Mouse (Mus musculus) forebrain, embryonic 14.5 days (tissue): ENCODE measurements around the gene Trpm1. TPM values are rescaled to one million over a fixed set of nuclear protein-coding genes. Genes with fewer than 3 reads are reported as not detected.
A peak's percentile ranks its signal among the peaks of the same experiment; 100 is the strongest.

Experiments used
- ATAC-seq: fragments of 200-750 bp; cut with Nextera tagmentation; 2 replicates; pipeline ENCODE4 v1.8.0; 2017; ENCODE audit warnings: mild to moderate bottlenecking, moderate library complexity
- DNase-seq: peaks from one replicate; pipeline ENCODE4 v3.0.0-alpha.2; 2015; ENCODE audit warnings: low spot score
- H3K27ac ChIP-seq: fragments of 300-500 bp; sonication (generic); 2 replicates; pipeline ENCODE4 v1.5.1; 2014; ENCODE audit warnings: low read depth, mild to moderate bottlenecking, control low read depth, low read length, moderate library complexity
- H3K27me3 ChIP-seq: fragments of 300-500 bp; sonication (generic); replicated peaks from 2 replicates; pipeline ENCODE4 v1.6.1; 2014; ENCODE audit warnings: low read length, control low read depth, mixed read lengths; ENCODE audit not compliant: control insufficient read depth, insufficient read depth
- H3K36me3 ChIP-seq: fragments of 300-500 bp; sonication (generic); 2 replicates; pipeline ENCODE4 v1.6.1; 2014; ENCODE audit warnings: low read length, control low read depth; ENCODE audit not compliant: control insufficient read depth, insufficient read depth
- H3K4me1 ChIP-seq: fragments of 300-500 bp; sonication (generic); 2 replicates; pipeline ENCODE4 v1.6.1; 2014; ENCODE audit warnings: antibody characterized with exemption, low read length, control low read depth; ENCODE audit not compliant: control insufficient read depth, insufficient read depth
- H3K4me2 ChIP-seq: fragments of 300-500 bp; sonication (generic); 2 replicates; pipeline ENCODE4 v1.6.1; 2014; ENCODE audit warnings: mild to moderate bottlenecking, control low read depth, low read length
- H3K4me3 ChIP-seq: fragments of 300-500 bp; sonication (generic); 2 replicates; pipeline ENCODE4 v1.5.1; 2014; ENCODE audit warnings: low read depth, low read length, control low read depth
- H3K9ac ChIP-seq: fragments of 300-500 bp; sonication (generic); 2 replicates; pipeline ENCODE4 v1.6.1; 2014; ENCODE audit warnings: mild to moderate bottlenecking, low read length, control low read depth, moderate library complexity
- H3K9me3 ChIP-seq: fragments of 300-500 bp; sonication (generic); replicated peaks from 2 replicates; pipeline ENCODE4 v1.6.1; 2016; ENCODE audit warnings: low read length, control low read depth, mixed read lengths; ENCODE audit not compliant: control insufficient read depth
- WGBS: fragments of 180-500 bp; shearing (Covaris S2); extraction: QIAGEN DNeasy Blood & Tissue Kit; methylation state at CpG from one replicate; pipeline ENCODE4 v1.1.7; 2014; 5-methylcytosine and 5-hydroxymethylcytosine counted together
- polyA plus RNA-seq: library from polyadenylated mRNA; unstranded; fragments of >200 nt; fragmentation: Nextera tagmentation; extraction: Ambion mirVana; gene quantifications from 2 replicates; pipeline ENCODE4 v1.2.1, GENCODE M21; 2014

The Trpm1 gene
- polyA plus RNA-seq, 1 experiment from 2014 or later, result 0.11 TPM

GRCm38 (mm10) chr7:64160737-64161470 is 7.3 kb downstream of the Trpm1 start:
- H3K27me3 ChIP-seq, result no peaks in the 10 kb centered on the region
- no peak overlapping the region for H3K4me3 ChIP-seq
- no peak overlapping the region for H3K27ac ChIP-seq
- DNase-seq (no peak), ATAC-seq (no peak)
- no peak overlapping the region for H3K4me2 ChIP-seq
- H3K4me1 ChIP-seq, result peaks cover 4% of the 10 kb centered on the region; the same call in 1 of the 2 replicates
- H3K9me3 ChIP-seq, result no peaks in the 10 kb centered on the region
- 71% methylated on average over 10 of the region's 10 CpGs for WGBS
- no peak overlapping the region for H3K9ac ChIP-seq
- H3K36me3 ChIP-seq, result no peaks in the 10 kb centered on the region

GRCm38 (mm10) chr7:64161990-64162389 is 8.4 kb downstream of the Trpm1 start:
- no peak for DNase-seq
- no peak for ATAC-seq
- Histone ChIP-seq H3K4me2 (no peak overlapping the region), H3K4me1 (no peaks in the 10 kb centered on the region), H3K27me3 (no peaks in the 10 kb centered on the region), H3K36me3 (no peaks in the 10 kb centered on the region), H3K27ac (no peak overlapping the region), H3K4me3 (no peak overlapping the region), H3K9ac (no peak overlapping the region), H3K9me3 (no peaks in the 10 kb centered on the region)
- WGBS, result 75% methylated on average over 7 of the region's 7 CpGs

- H3K9me3 ChIP-seq, result no peaks in the 10 kb centered on the region
- WGBS, result 88% methylated on average over 3 of the region's 3 CpGs
- H3K4me2 ChIP-seq, result no peak overlapping the region
- H3K4me1 ChIP-seq, result no peaks in the 10 kb centered on the region
- no peaks in the 10 kb centered on the region for H3K27me3 ChIP-seq
- H3K36me3 ChIP-seq, result no peaks in the 10 kb centered on the region
- H3K4me3 ChIP-seq, result no peak overlapping the region
- DNase-seq, result no peak
- no peak for ATAC-seq
- no peak overlapping the region for H3K9ac ChIP-seq
- H3K27ac ChIP-seq, result no peak overlapping the region
These were observed 9.5 kb downstream of the Trpm1 start for GRCm38 (mm10) chr7:64163086-64163485.

GRCm38 (mm10) chr7:64163890-64164289 is 10.3 kb downstream of the Trpm1 start:
- 90% methylated on average over 1 of the region's 1 CpGs for WGBS

GRCm38 (mm10) chr7:64164997-64165396 is 11.4 kb downstream of the Trpm1 start:
- DNase-seq (peak; percentile 50), ATAC-seq (peak; percentile 70; the same call in 1 of the 2 replicates)
- H3K4me3 ChIP-seq, result no peak overlapping the region
- no peak overlapping the region for H3K4me2 ChIP-seq
- H3K27ac ChIP-seq, result no peak overlapping the region
- H3K36me3 ChIP-seq, result no peaks in the 10 kb centered on the region
- no peaks in the 10 kb centered on the region for H3K27me3 ChIP-seq
- H3K4me1 ChIP-seq, result no peaks in the 10 kb centered on the region
- H3K9ac ChIP-seq, result no peak overlapping the region
- no peaks in the 10 kb centered on the region for H3K9me3 ChIP-seq
- 56% methylated on average over 3 of the region's 3 CpGs for WGBS

More at GRCm38 (mm10) chr7:64163890-64164289, 10.3 kb downstream of the Trpm1 start:
- Histone ChIP-seq H3K4me3 (no peak overlapping the region), H3K9ac (no peak overlapping the region), H3K36me3 (no peaks in the 10 kb centered on the region), H3K4me2 (no peak overlapping the region), H3K4me1 (no peaks in the 10 kb centered on the region), H3K9me3 (no peaks in the 10 kb centered on the region), H3K27ac (no peak overlapping the region), H3K27me3 (no peaks in the 10 kb centered on the region)
- DNase-seq (no peak), ATAC-seq (no peak)

- H3K4me1 ChIP-seq, result no peaks in the 10 kb centered on the region
- DNase-seq (no peak), ATAC-seq (no peak)
- H3K27me3 ChIP-seq, result no peaks in the 10 kb centered on the region
- H3K27ac ChIP-seq, result no peak overlapping the region
- H3K4me3 ChIP-seq, result no peak overlapping the region
- H3K4me2 ChIP-seq, result no peak overlapping the region
- no peaks in the 10 kb centered on the region for H3K36me3 ChIP-seq
- 68% methylated on average over 3 of the region's 3 CpGs for WGBS
- no peak overlapping the region for H3K9ac ChIP-seq
- H3K9me3 ChIP-seq, result no peaks in the 10 kb centered on the region
These were observed 12.4 kb downstream of the Trpm1 start for GRCm38 (mm10) chr7:64166025-64166424.

GRCm38 (mm10) chr7:64166724-64167123 is 13.1 kb downstream of the Trpm1 start:
- no peaks in the 10 kb centered on the region for H3K27me3 ChIP-seq
- no peak for ATAC-seq
- H3K9ac ChIP-seq, result no peak overlapping the region
- H3K27ac ChIP-seq, result no peak overlapping the region
- no peak overlapping the region for H3K4me3 ChIP-seq
- no peaks in the 10 kb centered on the region for H3K36me3 ChIP-seq
- no peaks in the 10 kb centered on the region for H3K4me1 ChIP-seq
- no peak for DNase-seq
- no peaks in the 10 kb centered on the region for H3K9me3 ChIP-seq
- no peak overlapping the region for H3K4me2 ChIP-seq

GRCm38 (mm10) chr7:64179310-64179709 is 25.7 kb downstream of the Trpm1 start:
- no peak overlapping the region for H3K4me2 ChIP-seq
- no peak for ATAC-seq
- H3K9me3 ChIP-seq, result no peaks in the 10 kb centered on the region
- no peak overlapping the region for H3K27ac ChIP-seq
- no peaks in the 10 kb centered on the region for H3K36me3 ChIP-seq
- H3K4me1 ChIP-seq, result no peaks in the 10 kb centered on the region
- H3K27me3 ChIP-seq, result no peaks in the 10 kb centered on the region
- H3K4me3 ChIP-seq, result no peak overlapping the region
- H3K9ac ChIP-seq, result no peak overlapping the region
- 86% methylated on average over 4 of the region's 4 CpGs for whole genome bisulfite sequencing
- DNase-seq, result no peak

- Histone ChIP-seq H3K36me3 (no peaks in the 10 kb centered on the region), H3K4me1 (0 out of 2 replicates have a peak, but pooled peaks cover 4% of the 10 kb centered on the region), H3K4me3 (no peak overlapping the region), H3K4me2 (no peak overlapping the region), H3K27ac (no peak overlapping the region), H3K9me3 (no peaks in the 10 kb centered on the region), H3K9ac (no peak overlapping the region), H3K27me3 (no peaks in the 10 kb centered on the region)
- peak; percentile 30 for DNase-seq
- 28% methylated on average over 10 of the region's 10 CpGs for WGBS
- ATAC-seq, result peak; percentile 69
These were observed 31.7 kb downstream of the Trpm1 start for GRCm38 (mm10) chr7:64185203-64185931.
